8 mouse cellular contexts compared by ENCODE assay signal in genomic region chr5:34187601-34188316, GRCm38 (mm10). TPM values are rescaled to one million over a fixed set of nuclear protein-coding genes. Genes with fewer than 3 reads are reported as not detected.
DNase-seq lines count a peak whose midpoint lies in the region; ATAC-seq and TF ChIP-seq lines count a peak whose summit lies in the region.

Gene Mxd4 (minus strand): TSS chr5:34187720.

- peak; percentile 98 for DNase-seq in ES-E14 (ENCODE audit: low read depth, low spot score)
- DNase-seq in cerebellum, adult 11-12 months = peak; percentile 100
- peak; percentile 100 for DNase-seq in heart, postnatal 25 days (ENCODE audit: low spot score)
- DNase-seq in layer of hippocampus, adult 18-20 months (ENCODE audit: low spot score in 2 of 2) = peak; percentile 99 to 100
- DNase-seq in lung, adult 2 months = peak; percentile 98
- DNase-seq in thymus, adult 18-20 months = peak; percentile 99

- H3K27me3 ChIP-seq in forebrain, embryonic 15.5 days = peaks cover 5% of the 10 kb centered on the region; the same call in 1 of the 2 replicates

- TF ChIP-seq POLR2A in lung, adult 2 months (IDR thresholded peaks at IDR 0.05; ENCODE audit: borderline replicate concordance, extremely low read depth, low read depth, low read length) = peak; percentile 98

- in situ Hi-C loops in ES-E14 (cut with MboI; ENCODE audit: low sequenced_read_pairs in 2 of 2, unreplicated experiment in 2 of 2) = no loop called here

- H3K4me1 ChIP-seq in ES-E14 (ENCODE audit: control insufficient read depth in 2 of 2, insufficient read depth in 2 of 2, low read length in 2 of 2, poor library complexity in 1 of 2) = peaks cover 0 to 3% of the 10 kb centered on the region in 2 experiments; a peak in 1 of 4 replicates
- H3K4me1 ChIP-seq in forebrain, embryonic 15.5 days = peaks cover 46% of the 10 kb centered on the region
- peaks cover 33% of the 10 kb centered on the region for H3K4me1 ChIP-seq in lung, adult 2 months (ENCODE audit: control insufficient read depth, insufficient read depth, low read length)

- intact Hi-C loops in heart, postnatal 25 days (cut with DNase I) = loop anchor here (2.0 kb wide), 1 partner anchor 17 kb away; no protein-coding TSS in a partner anchor

- TF ChIP-seq CTCF in lung, adult 2 months (IDR thresholded peaks at IDR 0.05; ENCODE audit: insufficient read depth, low read length) = no peak

- peak within 1 kb of the TSS; percentile 75 for H3K9ac ChIP-seq in ES-E14 (ENCODE audit: insufficient read depth, low read depth, low read length, poor library complexity, severe bottlenecking)
- H3K9ac ChIP-seq in forebrain, embryonic 15.5 days (replicated peaks) = peak within 1 kb of the TSS; percentile 77

- H3K9me3 ChIP-seq in ES-E14 (ENCODE audit: control insufficient read depth, insufficient read depth, low read depth, low read length) = no peaks in the 10 kb centered on the region
- no peaks in the 10 kb centered on the region for H3K9me3 ChIP-seq in forebrain, embryonic 15.5 days

- peak within 1 kb of the TSS; percentile 80 to 82 for H3K4me3 ChIP-seq in ES-E14 (ENCODE audit: insufficient read depth in 1 of 2, low read depth in 1 of 2, low read length in 2 of 2, poor library complexity in 1 of 2, severe bottlenecking in 1 of 2)
- H3K4me3 ChIP-seq in forebrain, embryonic 15.5 days = peak within 1 kb of the TSS; percentile 95
- H3K4me3 ChIP-seq in lung, adult 2 months (replicated peaks; ENCODE audit: extremely low read depth, low read depth, low read length) = peak within 1 kb of the TSS; percentile 97

- peak within 1 kb of the TSS; percentile 94 for H3K4me2 ChIP-seq in forebrain, embryonic 15.5 days (replicated peaks)

- no peaks in the 10 kb centered on the region for H3K36me3 ChIP-seq in ES-E14 (ENCODE audit: control insufficient read depth, insufficient read depth, low read length, poor library complexity, severe bottlenecking)
- no peaks in the 10 kb centered on the region; the same call in 1 of the 2 replicates for H3K36me3 ChIP-seq in forebrain, embryonic 15.5 days

- under 1% methylated on average over 60 of the region's 60 CpGs for WGBS in forebrain, embryonic 15.5 days
- WGBS in lung, adult 2 months = under 1% methylated on average over 60 of the region's 60 CpGs

- H3K27ac ChIP-seq in ES-E14 (ENCODE audit: insufficient read depth, low read depth, low read length, poor library complexity, severe bottlenecking) = no peak within 1 kb of the TSS
- H3K27ac ChIP-seq in forebrain, embryonic 15.5 days (replicated peaks) = peak within 1 kb of the TSS; percentile 85

- peak; percentile 100 for ATAC-seq in forebrain, embryonic 15.5 days (replicated peaks)
- peak; percentile 90 for ATAC-seq in neutrophil, adult 5-6 weeks (ENCODE audit: extremely low read depth, insufficient number of reproducible peaks, low FRiP score, poor library complexity, severe bottlenecking)

TF ChIP-seq in ES-E14, 5 proteins besides CTCF, POLR2A, EP300 and RAD21:
- TF ChIP-seq HCFC1 (IDR thresholded peaks at IDR 0.05; ENCODE audit: borderline replicate concordance, insufficient read depth, low read length) (no peak), CHD2 (IDR thresholded peaks at IDR 0.05; ENCODE audit: low read depth, low read length) (peak; percentile 75; the same call in 1 of the 2 replicates)

RNA-seq across cellular contexts. Expression of gene Mxd4, which starts in this region (rescaled TPM):
- total RNA-seq in ES-E14 (2012; rRNA removed) = 8.7 and 14.2 TPM in 2 replicates
- polyA plus RNA-seq in forebrain, embryonic 15.5 days (2015; fragmentation: Nextera tagmentation; extraction: Ambion mirVana) = 40.5 and 44.5 TPM in 2 replicates
- total RNA-seq in heart, postnatal 25 days (2021) = 10 to 100 TPM; 72.6 to 89.1 TPM
- 10 to 100 TPM; 84.6 to 86.5 TPM for total RNA-seq in layer of hippocampus, adult 18-20 months (2021)
- 318 and 340 TPM in 2 replicates for polyA plus RNA-seq in lung, adult 2 months (2012; rRNA removed)
- 60.3 and 62.8 TPM in 2 replicates for total RNA-seq in neutrophil, adult 5-6 weeks (2017)
